Mouse (Mus musculus) erythroblast, adult 5-6 weeks (primary cell): ENCODE measurements around the gene Ascl2. TPM values are rescaled to one million over a fixed set of nuclear protein-coding genes. Genes with fewer than 3 reads are reported as not detected.

Experiments used
- ATAC-seq: replicated peaks from 2 replicates; pipeline ENCODE4 v1.8.0; 2016; ENCODE audit warnings: moderate number of reproducible peaks, mild to moderate bottlenecking, moderate TSS enrichment, inconsistent platforms; ENCODE audit not compliant: poor library complexity, low FRiP score, severe bottlenecking
- total RNA-seq, 2 experiments: library from RNA; stranded (forward) in 1 of 2; stranded (reverse) in 1 of 2; fragments of 150-400 nt in 1 of 2; fragments of 200-764, 138-1000 nt in 1 of 2; gene quantifications; 2 replicates each; pipeline versions ENCODE4 v1.2.3 to v1.2.4; 2015 to 2017; ENCODE audit warnings: low replicate concordance in 2 of 2

The Ascl2 gene
- total RNA-seq, 2 experiments from 2014 or later = not detected

GRCm38 (mm10) chr7:142929516-142929915 is 39.5 kb downstream of the Ascl2 start:
- no peak for ATAC-seq

GRCm38 (mm10) chr7:142927293-142927692 is 41.8 kb downstream of the Ascl2 start:
- ATAC-seq = no peak

- peak; percentile 88 for ATAC-seq
These were observed 50.1 kb downstream of the Ascl2 start for GRCm38 (mm10) chr7:142918641-142919628.

GRCm38 (mm10) chr7:142917659-142918058 is 51.4 kb downstream of the Ascl2 start:
- no peak for ATAC-seq

Other genes starting within 250 kb of the Ascl2 start
- not detected in 2 replicates for gene Ins2, start 225.9 kb downstream of the Ascl2 start, total RNA-seq (2015; ENCODE audit: low replicate concordance)
- gene Ins2, start 225.9 kb downstream of the Ascl2 start, total RNA-seq (2017; ENCODE audit: low replicate concordance) = not detected in 2 replicates
- gene Th, start 38.1 kb downstream of the Ascl2 start, total RNA-seq (2015; ENCODE audit: low replicate concordance) = not detected in 2 replicates
- gene Th, start 38.1 kb downstream of the Ascl2 start, total RNA-seq (2017; ENCODE audit: low replicate concordance) = not detected in 2 replicates
- gene Tspan32, start 35.8 kb upstream of the Ascl2 start, total RNA-seq (2015; ENCODE audit: low replicate concordance) = 77.4 and 78.8 TPM in 2 replicates
- gene Tspan32, start 35.8 kb upstream of the Ascl2 start, total RNA-seq (2017; ENCODE audit: low replicate concordance) = 55.2 and 79.5 TPM in 2 replicates
- 59.4 and 65.9 TPM in 2 replicates for gene Cd81, start 83.5 kb upstream of the Ascl2 start, total RNA-seq (2015; ENCODE audit: low replicate concordance)
- gene Cd81, start 83.5 kb upstream of the Ascl2 start, total RNA-seq (2017; ENCODE audit: low replicate concordance) = 40.8 and 80.4 TPM in 2 replicates
- gene Tssc4, start 100.0 kb upstream of the Ascl2 start, total RNA-seq (2015; ENCODE audit: low replicate concordance) = 1.3 and 11.1 TPM in 2 replicates
- gene Tssc4, start 100.0 kb upstream of the Ascl2 start, total RNA-seq (2017; ENCODE audit: low replicate concordance) = 5.3 and 16.4 TPM in 2 replicates
- not detected in 2 replicates for gene Trpm5, start 125.4 kb upstream of the Ascl2 start, total RNA-seq (2015; ENCODE audit: low replicate concordance)
- not detected in 2 replicates for gene Trpm5, start 125.4 kb upstream of the Ascl2 start, total RNA-seq (2017; ENCODE audit: low replicate concordance)
- gene Kcnq1, start 137.1 kb upstream of the Ascl2 start, total RNA-seq (2015; ENCODE audit: low replicate concordance) = not detected in 2 replicates
- not detected in 2 replicates for gene Kcnq1, start 137.1 kb upstream of the Ascl2 start, total RNA-seq (2017; ENCODE audit: low replicate concordance)